Mouse (Mus musculus) monocyte, adult 5-6 weeks (primary cell): Measurements from ENCODE around the gene Dnah14. TPM values are rescaled to one million over a fixed set of nuclear protein-coding genes. Genes with fewer than 3 reads are reported as not detected.

ENCODE experiments used
- total RNA-seq: library from RNA; stranded (forward); fragments of 200-1000, 200-491, 200-594 nt; gene quantifications from 3 replicates; pipeline ENCODE4 v1.2.3, GENCODE M21; 2017

Gene Dnah14
- total RNA-seq, 1 experiment from 2014 or later, result 1.4 TPM

Other genes starting within 250 kb of the Dnah14 start
- gene Cnih3, start 223.9 kb upstream of the Dnah14 start, total RNA-seq, result 0.53 TPM in 1 of 3 replicates, not detected in the others
- not detected in 3 replicates for gene Ccdc121, start 65.1 kb upstream of the Dnah14 start, total RNA-seq